Mouse (Mus musculus) cerebellum, adult 8-10 months (tissue): Measurements from ENCODE around the gene Cxcr4.
"Not testable (repeated sequence)": the region's sequence is repeated elsewhere in the genome, so short reads cannot be mapped to it uniquely, and the experiment has no call there.

Experiments used
- DNase-seq: peaks from one replicate; pipeline ENCODE4 v3.0.0; 2022

The Cxcr4 gene

GRCm38 (mm10) chr1:128597209-128597782 lies 5.2 kb upstream of the Cxcr4 start:
- no peak for DNase-seq

- DNase-seq = no peak
These were observed 3.4 kb upstream of the Cxcr4 start for GRCm38 (mm10) chr1:128595528-128595927.

- no peak for DNase-seq
These were observed 3.0 kb upstream of the Cxcr4 start for GRCm38 (mm10) chr1:128595105-128595420.

GRCm38 (mm10) chr1:128594353-128595104 lies 2.4 kb upstream of the Cxcr4 start:
- DNase-seq = no peak

- no peak for DNase-seq
These were observed 938 bp upstream of the Cxcr4 start for GRCm38 (mm10) chr1:128592961-128593501.

GRCm38 (mm10) chr1:128591721-128592210 lies 327 bp downstream of the Cxcr4 start:
- DNase-seq = no peak

- no peak for DNase-seq
These were observed 1.0 kb downstream of the Cxcr4 start for GRCm38 (mm10) chr1:128590816-128591720.

GRCm38 (mm10) chr1:128590011-128590410 lies 2.1 kb downstream of the Cxcr4 start:
- DNase-seq = no peak

- DNase-seq = no peak
These were observed 2.6 kb downstream of the Cxcr4 start for GRCm38 (mm10) chr1:128589488-128589887.

- DNase-seq = no peak
These were observed 3.8 kb downstream of the Cxcr4 start for GRCm38 (mm10) chr1:128588337-128588736.

GRCm38 (mm10) chr1:128586928-128587780 lies 4.9 kb downstream of the Cxcr4 start:
- DNase-seq = no peak

- DNase-seq = no peak
These were observed 5.7 kb downstream of the Cxcr4 start for GRCm38 (mm10) chr1:128586162-128586927.

GRCm38 (mm10) chr1:128585396-128586161 lies 6.5 kb downstream of the Cxcr4 start:
- no peak for DNase-seq

- not testable (repeated sequence) for DNase-seq
These were observed 7.4 kb downstream of the Cxcr4 start for GRCm38 (mm10) chr1:128584716-128585115.

GRCm38 (mm10) chr1:128583279-128583872 lies 8.7 kb downstream of the Cxcr4 start:
- no peak for DNase-seq

GRCm38 (mm10) chr1:128580321-128580720 lies 11.8 kb downstream of the Cxcr4 start:
- DNase-seq = no peak

- DNase-seq = no peak
These were observed 13.6 kb downstream of the Cxcr4 start for GRCm38 (mm10) chr1:128578454-128578853.

- DNase-seq = no peak
These were observed 17.0 kb downstream of the Cxcr4 start for GRCm38 (mm10) chr1:128575096-128575495.

- no peak for DNase-seq
These were observed 21.1 kb downstream of the Cxcr4 start for GRCm38 (mm10) chr1:128571033-128571432.

GRCm38 (mm10) chr1:128569992-128570648 lies 22.0 kb downstream of the Cxcr4 start:
- DNase-seq = no peak
